ENCODE assay signal across 8 mouse cellular contexts in genomic region chr10:67311277-67311959, GRCm38 (mm10). TPM values are rescaled to one million over a fixed set of nuclear protein-coding genes. Genes with fewer than 3 reads are reported as not detected.
DNase-seq lines count a peak whose midpoint lies in the region; ATAC-seq lines count a peak whose summit lies in the region.

No protein-coding gene starts in this region.

- DNase-seq in B cell, adult 2 months = peak; percentile 68 to 72
- DNase-seq in Muller cell, postnatal 12 days (ENCODE audit: inconsistent ontology term) = peak; percentile 45
- DNase-seq in gastrocnemius, postnatal 10 days = peak; percentile 55
- DNase-seq in kidney, adult 9 months = peak; percentile 81
- peak; percentile 60 for DNase-seq in liver
- DNase-seq in monocyte, adult 2 months (ENCODE audit: low read depth in 1 of 2, low spot score in 2 of 2) = peak; percentile 21 to 38
- DNase-seq in urinary bladder, postnatal 25 days (ENCODE audit: low spot score) = peak; percentile 37

- ATAC-seq in common myeloid progenitor, adult 5-6 weeks (replicated peaks; ENCODE audit: low read depth, poor library complexity, severe bottlenecking) = peak; percentile 79

RNA-seq across cellular contexts. Expression of gene Nrbf2, which starts 26.3 kb away (rescaled TPM):
- 25.1 and 25.7 TPM in 2 replicates for total RNA-seq in common myeloid progenitor, adult 5-6 weeks (2017)
- 10 to 100 TPM in 1 of 2 experiments, 1 to 10 TPM in 1; 9.3 to 10.1 TPM for total RNA-seq in gastrocnemius, postnatal 10 days (2021)

Comparison
In these comparisons a context has a peak if more than half of its experiments do, and no peak if none do; other contexts are left out.
1. Peak in every context shown above with its lines: DNase-seq and ATAC-seq.
2. DNase-seq: peak in every context shown above with its lines; median percentile 81 in kidney, adult 9 months; 70 in B cell, adult 2 months; 60 in liver; 55 in gastrocnemius, postnatal 10 days; 45 in Muller cell, postnatal 12 days; 37 in urinary bladder, postnatal 25 days; 30 in monocyte, adult 2 months.